ENCODE assay signal across 8 mouse cellular contexts in the genomic region with DNA sequence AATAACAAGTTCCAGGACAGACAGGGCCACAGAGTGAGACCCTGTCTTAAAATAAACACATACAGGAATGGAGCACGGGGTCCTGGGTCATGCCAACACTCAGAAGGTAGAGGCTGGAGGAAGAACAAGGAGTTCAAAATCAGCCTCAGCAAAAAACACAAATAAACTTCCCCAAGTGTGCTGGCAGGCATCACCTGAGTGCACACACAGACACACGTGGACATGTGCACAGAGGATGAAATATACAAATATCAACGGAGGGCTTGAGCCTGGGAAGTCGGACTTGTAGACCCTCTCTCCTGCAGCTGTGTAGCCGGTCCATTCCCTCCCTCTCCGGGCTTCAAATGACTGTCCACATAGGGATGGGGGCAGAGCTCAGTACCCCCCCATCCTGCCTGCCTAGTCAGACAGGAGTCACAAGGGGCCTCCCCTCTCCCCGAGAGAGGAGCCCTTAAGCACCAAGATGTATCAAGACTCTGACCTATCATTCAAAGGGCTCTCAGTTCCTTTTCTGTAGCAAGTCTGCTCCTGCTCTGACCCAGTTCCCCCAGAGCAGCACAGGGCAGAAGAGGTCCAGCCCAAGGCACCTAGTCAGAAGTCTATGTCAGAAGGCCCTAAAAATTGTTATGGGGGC. TPM values are rescaled to one million over a fixed set of nuclear protein-coding genes. Genes with fewer than 3 reads are reported as not detected.
DNase-seq lines count a peak whose midpoint lies in the region; ATAC-seq and TF ChIP-seq lines count a peak whose summit lies in the region.

No protein-coding gene starts in this region.

- TF ChIP-seq POLR2A in lung, adult 2 months (IDR thresholded peaks at IDR 0.05; ENCODE audit: borderline replicate concordance, extremely low read depth, low read depth, low read length): no peak

- 8% methylated on average over 7 of the region's 7 CpGs for WGBS in lung, embryonic 15.5 days
- whole genome bisulfite sequencing in lung, adult 2 months: 9% methylated on average over 7 of the region's 7 CpGs
- WGBS in embryonic facial prominence, embryonic 13.5 days: 13% methylated on average over 7 of the region's 7 CpGs
- WGBS in intestine, embryonic 15.5 days: 20% methylated on average over 7 of the region's 7 CpGs
- 18% methylated on average over 7 of the region's 7 CpGs for WGBS in neural tube, embryonic 13.5 days

- peak overlapping the region; percentile 99 for H3K27ac ChIP-seq in lung, embryonic 15.5 days
- H3K27ac ChIP-seq in embryonic facial prominence, embryonic 13.5 days: peak overlapping the region; percentile 99
- H3K27ac ChIP-seq in intestine, embryonic 15.5 days: peak overlapping the region; percentile 98
- peak overlapping the region; percentile 99 for H3K27ac ChIP-seq in neural tube, embryonic 13.5 days (replicated peaks)

- no peak for TF ChIP-seq CTCF in lung, adult 2 months (IDR thresholded peaks at IDR 0.05; ENCODE audit: insufficient read depth, low read length)

- H3K4me3 ChIP-seq in lung, embryonic 15.5 days: peak overlapping the region; percentile 95
- H3K4me3 ChIP-seq in lung, adult 2 months (replicated peaks; ENCODE audit: extremely low read depth, low read depth, low read length): no peak overlapping the region
- peak overlapping the region; percentile 97 for H3K4me3 ChIP-seq in embryonic facial prominence, embryonic 13.5 days
- peak overlapping the region; percentile 31 for H3K4me3 ChIP-seq in intestine, embryonic 15.5 days (replicated peaks)
- H3K4me3 ChIP-seq in neural tube, embryonic 13.5 days: peak overlapping the region; percentile 95

- ATAC-seq in lung, embryonic 15.5 days (ENCODE audit: borderline replicate concordance, extremely low read depth, low FRiP score, low TSS enrichment): no peak
- ATAC-seq in embryonic facial prominence, embryonic 13.5 days (ENCODE audit: insufficient number of reproducible peaks, insufficient read depth, low FRiP score, low TSS enrichment, low read depth): peak; percentile 0; the same call in 1 of the 2 replicates
- no peak for ATAC-seq in intestine, embryonic 15.5 days
- ATAC-seq in neural tube, embryonic 13.5 days (ENCODE audit: low read depth): no peak
- ATAC-seq in megakaryocyte-erythroid progenitor cell, adult 5-6 weeks (replicated peaks; ENCODE audit: low FRiP score, low TSS enrichment, poor library complexity, severe bottlenecking): no peak

- H3K4me1 ChIP-seq in lung, embryonic 15.5 days: peaks cover 74% of the 10 kb centered on the region
- H3K4me1 ChIP-seq in lung, adult 2 months (ENCODE audit: control insufficient read depth, insufficient read depth, low read length): peaks cover 39% of the 10 kb centered on the region
- H3K4me1 ChIP-seq in embryonic facial prominence, embryonic 13.5 days: peaks cover 72% of the 10 kb centered on the region
- peaks cover 64% of the 10 kb centered on the region for H3K4me1 ChIP-seq in intestine, embryonic 15.5 days (replicated peaks)
- peaks cover 81% of the 10 kb centered on the region for H3K4me1 ChIP-seq in neural tube, embryonic 13.5 days (replicated peaks)

- peak overlapping the region; percentile 85 for H3K4me2 ChIP-seq in lung, embryonic 15.5 days
- H3K4me2 ChIP-seq in embryonic facial prominence, embryonic 13.5 days: peak overlapping the region; percentile 93
- peak overlapping the region; percentile 89 for H3K4me2 ChIP-seq in intestine, embryonic 15.5 days (replicated peaks)
- H3K4me2 ChIP-seq in neural tube, embryonic 13.5 days: peak overlapping the region; percentile 100

- peaks cover 4% of the 10 kb centered on the region for H3K36me3 ChIP-seq in lung, embryonic 15.5 days
- H3K36me3 ChIP-seq in embryonic facial prominence, embryonic 13.5 days: peaks cover 3% of the 10 kb centered on the region
- no peaks in the 10 kb centered on the region for H3K36me3 ChIP-seq in intestine, embryonic 15.5 days
- peaks cover 3% of the 10 kb centered on the region for H3K36me3 ChIP-seq in neural tube, embryonic 13.5 days

- H3K9me3 ChIP-seq in lung, embryonic 15.5 days: no peaks in the 10 kb centered on the region
- no peaks in the 10 kb centered on the region for H3K9me3 ChIP-seq in embryonic facial prominence, embryonic 13.5 days
- no peaks in the 10 kb centered on the region for H3K9me3 ChIP-seq in intestine, embryonic 15.5 days
- no peaks in the 10 kb centered on the region for H3K9me3 ChIP-seq in neural tube, embryonic 13.5 days

- DNase-seq in lung, adult 2 months: no peak
- DNase-seq in right cerebral cortex, postnatal 14 days: no peak
- no peak for DNase-seq in left cerebral cortex, adult 9 months (ENCODE audit: low spot score in 2 of 2)

- H3K9ac ChIP-seq in lung, embryonic 15.5 days: peak overlapping the region; percentile 99
- H3K9ac ChIP-seq in embryonic facial prominence, embryonic 13.5 days: peak overlapping the region; percentile 98
- peak overlapping the region; percentile 45 for H3K9ac ChIP-seq in intestine, embryonic 15.5 days
- peak overlapping the region; percentile 99 for H3K9ac ChIP-seq in neural tube, embryonic 13.5 days

- H3K27me3 ChIP-seq in lung, embryonic 15.5 days: no peaks in the 10 kb centered on the region
- no peaks in the 10 kb centered on the region for H3K27me3 ChIP-seq in embryonic facial prominence, embryonic 13.5 days
- no peaks in the 10 kb centered on the region for H3K27me3 ChIP-seq in intestine, embryonic 15.5 days (replicated peaks)
- no peaks in the 10 kb centered on the region for H3K27me3 ChIP-seq in neural tube, embryonic 13.5 days

RNA-seq across cellular contexts. Expression of a gene that starts 3.3 kb away (rescaled TPM):
- polyA plus RNA-seq in lung, embryonic 15.5 days (2015; fragmentation: Nextera tagmentation; extraction: Ambion mirVana): 28.0 and 29.5 TPM in 2 replicates
- polyA plus RNA-seq in lung, adult 2 months (2012; rRNA removed): 18.3 and 19.3 TPM in 2 replicates
- 33.2 and 38.8 TPM in 2 replicates for polyA plus RNA-seq in embryonic facial prominence, embryonic 13.5 days (2015; fragmentation: Nextera tagmentation; extraction: Ambion mirVana)
- polyA plus RNA-seq in intestine, embryonic 15.5 days (2015; fragmentation: Nextera tagmentation; extraction: Ambion mirVana): 31.0 and 36.5 TPM in 2 replicates
- polyA plus RNA-seq in neural tube, embryonic 13.5 days (2015; fragmentation: Nextera tagmentation; extraction: Ambion mirVana): 17.1 and 25.1 TPM in 2 replicates
- 139 and 168 TPM in 2 replicates for total RNA-seq in megakaryocyte-erythroid progenitor cell, adult 5-6 weeks (2014; fragmentation: Nextera tagmentation)
- total RNA-seq in megakaryocyte-erythroid progenitor cell, adult 5-6 weeks (2017): 21.3 and 28.9 TPM in 2 replicates

RNA-seq across cellular contexts. Expression of a gene that starts 3.6 kb away (rescaled TPM):
- polyA plus RNA-seq in lung, embryonic 15.5 days (2015; fragmentation: Nextera tagmentation; extraction: Ambion mirVana): 98.2 and 99.7 TPM in 2 replicates
- polyA plus RNA-seq in lung, adult 2 months (2012; rRNA removed): 220 TPM in 2 replicates
- polyA plus RNA-seq in embryonic facial prominence, embryonic 13.5 days (2015; fragmentation: Nextera tagmentation; extraction: Ambion mirVana): 121 and 124 TPM in 2 replicates
- 53.2 and 57.8 TPM in 2 replicates for polyA plus RNA-seq in intestine, embryonic 15.5 days (2015; fragmentation: Nextera tagmentation; extraction: Ambion mirVana)
- 128 and 132 TPM in 2 replicates for polyA plus RNA-seq in neural tube, embryonic 13.5 days (2015; fragmentation: Nextera tagmentation; extraction: Ambion mirVana)
- total RNA-seq in megakaryocyte-erythroid progenitor cell, adult 5-6 weeks (2014; fragmentation: Nextera tagmentation): 370 and 401 TPM in 2 replicates
- 268 and 296 TPM in 2 replicates for total RNA-seq in megakaryocyte-erythroid progenitor cell, adult 5-6 weeks (2017)

RNA-seq across cellular contexts. Expression of a gene that starts 34.2 kb away (rescaled TPM):
- 76.4 and 77.7 TPM in 2 replicates for polyA plus RNA-seq in lung, embryonic 15.5 days (2015; fragmentation: Nextera tagmentation; extraction: Ambion mirVana)
- polyA plus RNA-seq in lung, adult 2 months (2012; rRNA removed): 7.4 and 9.8 TPM in 2 replicates
- 89.6 and 96.1 TPM in 2 replicates for polyA plus RNA-seq in embryonic facial prominence, embryonic 13.5 days (2015; fragmentation: Nextera tagmentation; extraction: Ambion mirVana)
- polyA plus RNA-seq in intestine, embryonic 15.5 days (2015; fragmentation: Nextera tagmentation; extraction: Ambion mirVana): 99.0 and 107 TPM in 2 replicates
- 60.1 and 73.6 TPM in 2 replicates for polyA plus RNA-seq in neural tube, embryonic 13.5 days (2015; fragmentation: Nextera tagmentation; extraction: Ambion mirVana)
- 170 and 201 TPM in 2 replicates for total RNA-seq in megakaryocyte-erythroid progenitor cell, adult 5-6 weeks (2014; fragmentation: Nextera tagmentation)
- 271 and 318 TPM in 2 replicates for total RNA-seq in megakaryocyte-erythroid progenitor cell, adult 5-6 weeks (2017)

RNA-seq across cellular contexts. Expression of a gene that starts 38.1 kb away (rescaled TPM):
- polyA plus RNA-seq in lung, embryonic 15.5 days (2015; fragmentation: Nextera tagmentation; extraction: Ambion mirVana): 9.7 and 11.1 TPM in 2 replicates
- polyA plus RNA-seq in lung, adult 2 months (2012; rRNA removed): 7.5 and 8.7 TPM in 2 replicates
- polyA plus RNA-seq in embryonic facial prominence, embryonic 13.5 days (2015; fragmentation: Nextera tagmentation; extraction: Ambion mirVana): 7.3 and 7.4 TPM in 2 replicates
- polyA plus RNA-seq in intestine, embryonic 15.5 days (2015; fragmentation: Nextera tagmentation; extraction: Ambion mirVana): 8.8 and 9.5 TPM in 2 replicates
- polyA plus RNA-seq in neural tube, embryonic 13.5 days (2015; fragmentation: Nextera tagmentation; extraction: Ambion mirVana): 4.0 and 4.7 TPM in 2 replicates
- total RNA-seq in megakaryocyte-erythroid progenitor cell, adult 5-6 weeks (2014; fragmentation: Nextera tagmentation): 0.55 and 2.1 TPM in 2 replicates
- total RNA-seq in megakaryocyte-erythroid progenitor cell, adult 5-6 weeks (2017): 2.0 and 3.8 TPM in 2 replicates

RNA-seq across cellular contexts. Expression of a gene that starts 43.1 kb away (rescaled TPM):
- 15.6 and 17.9 TPM in 2 replicates for polyA plus RNA-seq in lung, embryonic 15.5 days (2015; fragmentation: Nextera tagmentation; extraction: Ambion mirVana)
- 6.7 and 9.5 TPM in 2 replicates for polyA plus RNA-seq in lung, adult 2 months (2012; rRNA removed)
- polyA plus RNA-seq in embryonic facial prominence, embryonic 13.5 days (2015; fragmentation: Nextera tagmentation; extraction: Ambion mirVana): 22.3 TPM in 2 replicates
- 15.5 and 16.5 TPM in 2 replicates for polyA plus RNA-seq in intestine, embryonic 15.5 days (2015; fragmentation: Nextera tagmentation; extraction: Ambion mirVana)
- polyA plus RNA-seq in neural tube, embryonic 13.5 days (2015; fragmentation: Nextera tagmentation; extraction: Ambion mirVana): 24.8 and 25.0 TPM in 2 replicates
- 5.6 and 10.5 TPM in 2 replicates for total RNA-seq in megakaryocyte-erythroid progenitor cell, adult 5-6 weeks (2014; fragmentation: Nextera tagmentation)
- total RNA-seq in megakaryocyte-erythroid progenitor cell, adult 5-6 weeks (2017): 4.6 and 8.2 TPM in 2 replicates

Comparison
In these comparisons a context has a peak if more than half of its experiments do, and no peak if none do; other contexts are left out.
1. H3K9ac ChIP-seq: peak in every context shown above with its lines; median percentile 99 in lung, embryonic 15.5 days; 99 in neural tube, embryonic 13.5 days; 98 in embryonic facial prominence, embryonic 13.5 days; 45 in intestine, embryonic 15.5 days.